Mouse (Mus musculus): Measurements from ENCODE around the gene Amz1. TPM values are rescaled to one million over a fixed set of nuclear protein-coding genes. Genes with fewer than 3 reads are reported as not detected.

The Amz1 gene
- polyA plus RNA-seq, 1 experiment from 2014 or later, result 0.65 TPM

- no peak for ATAC-seq (ENCODE audit: low FRiP score, low TSS enrichment)
- H3K9me3 ChIP-seq (ENCODE audit: control insufficient read depth, low read length), result no peaks in the 10 kb centered on the region
- no peaks in the 10 kb centered on the region for H3K27me3 ChIP-seq (ENCODE audit: control insufficient read depth, insufficient read depth, low read length)
- peaks cover 5% of the 10 kb centered on the region; the same call in 1 of the 2 replicates for H3K36me3 ChIP-seq (ENCODE audit: control insufficient read depth, insufficient read depth, low read length)
- no peak for DNase-seq (ENCODE audit: low spot score)
- no peak overlapping the region for H3K9ac ChIP-seq (ENCODE audit: low read length)
- TF ChIP-seq CTCF (IDR thresholded peaks at IDR 0.05; ENCODE audit: low read depth), result no peak
- H3K4me1 ChIP-seq (replicated peaks; ENCODE audit: control insufficient read depth, insufficient read depth), result peaks cover 15% of the 10 kb centered on the region
- H3K27ac ChIP-seq (replicated peaks), result no peak overlapping the region
- H3K4me2 ChIP-seq (replicated peaks; ENCODE audit: low read depth), result no peak overlapping the region
- H3K4me3 ChIP-seq (ENCODE audit: low read depth, low read length), result no peak overlapping the region
Observed at GRCm38 (mm10) chr5:140789561-140789960, 65.6 kb downstream of the Amz1 start.

GRCm38 (mm10) chr5:140790392-140790791 lies 66.5 kb downstream of the Amz1 start:
- Histone ChIP-seq H3K4me1 (replicated peaks; ENCODE audit: control insufficient read depth, insufficient read depth) (peaks cover 21% of the 10 kb centered on the region), H3K27ac (replicated peaks) (peak overlapping the region; percentile 87), H3K27me3 (ENCODE audit: control insufficient read depth, insufficient read depth, low read length) (no peaks in the 10 kb centered on the region), H3K9ac (ENCODE audit: low read length) (no peak overlapping the region), H3K4me3 (ENCODE audit: low read depth, low read length) (no peak overlapping the region), H3K9me3 (ENCODE audit: control insufficient read depth, low read length) (no peaks in the 10 kb centered on the region), H3K36me3 (ENCODE audit: control insufficient read depth, insufficient read depth, low read length) (peaks cover 1% of the 10 kb centered on the region; the same call in 1 of the 2 replicates), H3K4me2 (replicated peaks; ENCODE audit: low read depth) (no peak overlapping the region)
- 27% methylated on average over 2 of the region's 2 CpGs for WGBS
- ATAC-seq (ENCODE audit: low FRiP score, low TSS enrichment) (no peak), DNase-seq (ENCODE audit: low spot score) (no peak)
- TF ChIP-seq CTCF (IDR thresholded peaks at IDR 0.05; ENCODE audit: low read depth), result no peak

DNA sequence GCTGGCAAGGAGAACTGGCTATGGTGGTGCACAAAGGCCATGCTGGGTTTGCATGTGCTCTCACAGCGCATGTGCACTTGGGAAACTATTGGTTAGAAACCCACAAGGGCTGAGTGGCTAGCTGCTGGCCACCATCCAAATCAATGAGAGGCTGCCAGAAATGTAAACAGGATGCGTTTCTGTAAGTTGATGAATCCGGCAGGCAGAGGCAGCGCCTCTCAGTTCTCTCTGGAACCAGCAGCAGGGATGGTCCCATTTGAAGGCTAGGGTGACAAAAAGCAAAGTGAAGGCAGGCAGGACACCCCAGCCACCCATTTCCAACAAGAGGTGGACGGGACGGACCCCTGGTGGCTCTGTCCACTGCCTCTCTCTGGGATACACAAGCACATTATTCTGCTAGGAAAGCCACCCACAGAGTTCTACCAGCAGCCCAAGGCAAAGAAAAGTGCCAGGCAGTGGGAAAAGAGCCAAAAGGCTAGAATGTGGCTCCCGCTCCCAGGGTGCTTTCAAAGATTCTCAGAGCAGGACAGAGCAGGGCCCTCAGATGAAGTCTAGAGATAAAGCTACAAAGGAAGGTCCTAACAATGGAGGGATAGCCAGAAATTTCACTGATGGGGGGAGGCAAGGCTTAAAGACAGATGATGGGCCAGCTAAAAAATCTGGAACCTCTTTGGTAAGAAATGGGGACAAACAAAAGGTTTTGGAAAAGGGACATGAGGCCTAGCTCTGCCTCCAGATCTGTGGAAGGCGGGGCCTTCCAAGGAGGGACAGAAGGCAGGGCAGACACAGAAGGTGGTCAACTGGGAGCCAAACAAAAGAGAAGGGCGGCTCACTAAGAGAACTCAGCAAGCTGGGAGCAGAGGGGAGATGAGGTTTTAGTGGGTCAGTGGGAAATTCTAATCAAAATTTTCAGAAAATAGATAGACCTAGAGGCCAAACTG lies 67.3 kb downstream of the Amz1 start:
- peak overlapping the region; percentile 87 for H3K27ac ChIP-seq (replicated peaks)
- H3K36me3 ChIP-seq (ENCODE audit: control insufficient read depth, insufficient read depth, low read length), result no peaks in the 10 kb centered on the region
- H3K9me3 ChIP-seq (ENCODE audit: control insufficient read depth, low read length), result no peaks in the 10 kb centered on the region
- H3K4me2 ChIP-seq (replicated peaks; ENCODE audit: low read depth), result 0 out of 2 replicates have a peak overlapping the region, but pooled peaks have one; percentile 17
- H3K4me3 ChIP-seq (ENCODE audit: low read depth, low read length), result no peak overlapping the region
- no peak for TF ChIP-seq EP300 (optimal IDR thresholded peaks at IDR 0.05)
- TF ChIP-seq CTCF (IDR thresholded peaks at IDR 0.05; ENCODE audit: low read depth), result no peak
- no peaks in the 10 kb centered on the region for H3K27me3 ChIP-seq (ENCODE audit: control insufficient read depth, insufficient read depth, low read length)
- peak; percentile 70 for DNase-seq (ENCODE audit: low spot score)
- peak overlapping the region; percentile 19; the same call in 1 of the 2 replicates for H3K9ac ChIP-seq (ENCODE audit: low read length)
- peaks cover 21% of the 10 kb centered on the region for H3K4me1 ChIP-seq (replicated peaks; ENCODE audit: control insufficient read depth, insufficient read depth)
- peak; percentile 33; the same call in 1 of the 2 replicates for ATAC-seq (ENCODE audit: low FRiP score, low TSS enrichment)
- WGBS, result 31% methylated on average over 9 of the region's 9 CpGs

- no peak overlapping the region for H3K4me2 ChIP-seq (replicated peaks; ENCODE audit: low read depth)
- TF ChIP-seq EP300 (optimal IDR thresholded peaks at IDR 0.05) (no peak), CTCF (IDR thresholded peaks at IDR 0.05; ENCODE audit: low read depth) (no peak)
- 16% methylated on average over 5 of the region's 5 CpGs for WGBS
- no peaks in the 10 kb centered on the region for H3K27me3 ChIP-seq (ENCODE audit: control insufficient read depth, insufficient read depth, low read length)
- no peaks in the 10 kb centered on the region for H3K9me3 ChIP-seq (ENCODE audit: control insufficient read depth, low read length)
- H3K9ac ChIP-seq (ENCODE audit: low read length), result no peak overlapping the region
- no peaks in the 10 kb centered on the region for H3K36me3 ChIP-seq (ENCODE audit: control insufficient read depth, insufficient read depth, low read length)
- DNase-seq (ENCODE audit: low spot score) (no peak), ATAC-seq (ENCODE audit: low FRiP score, low TSS enrichment) (no peak)
- peaks cover 21% of the 10 kb centered on the region for H3K4me1 ChIP-seq (replicated peaks; ENCODE audit: control insufficient read depth, insufficient read depth)
- H3K27ac ChIP-seq (replicated peaks), result peak overlapping the region; percentile 50
- H3K4me3 ChIP-seq (ENCODE audit: low read depth, low read length), result no peak overlapping the region
Observed at GRCm38 (mm10) chr5:140792233-140792632, 68.3 kb downstream of the Amz1 start.

GRCm38 (mm10) chr5:140794753-140795152 lies 70.8 kb downstream of the Amz1 start:
- H3K4me3 ChIP-seq (ENCODE audit: low read depth, low read length), result no peak overlapping the region
- no peak for ATAC-seq (ENCODE audit: low FRiP score, low TSS enrichment)
- H3K9ac ChIP-seq (ENCODE audit: low read length), result no peak overlapping the region
- H3K27me3 ChIP-seq (ENCODE audit: control insufficient read depth, insufficient read depth, low read length), result no peaks in the 10 kb centered on the region
- DNase-seq (ENCODE audit: low spot score), result no peak
- H3K9me3 ChIP-seq (ENCODE audit: control insufficient read depth, low read length), result no peaks in the 10 kb centered on the region
- H3K4me1 ChIP-seq (replicated peaks; ENCODE audit: control insufficient read depth, insufficient read depth), result peaks cover 19% of the 10 kb centered on the region
- no peak overlapping the region for H3K27ac ChIP-seq (replicated peaks)
- no peak for TF ChIP-seq EP300 (optimal IDR thresholded peaks at IDR 0.05)
- TF ChIP-seq CTCF (IDR thresholded peaks at IDR 0.05; ENCODE audit: low read depth), result no peak
- H3K4me2 ChIP-seq (replicated peaks; ENCODE audit: low read depth), result no peak overlapping the region
- WGBS, result 30% methylated on average over 3 of the region's 3 CpGs
- no peaks in the 10 kb centered on the region for H3K36me3 ChIP-seq (ENCODE audit: control insufficient read depth, insufficient read depth, low read length)

- no peak for TF ChIP-seq EP300 (optimal IDR thresholded peaks at IDR 0.05)
- TF ChIP-seq CTCF (IDR thresholded peaks at IDR 0.05; ENCODE audit: low read depth), result no peak
- DNase-seq (ENCODE audit: low spot score) (no peak), ATAC-seq (ENCODE audit: low FRiP score, low TSS enrichment) (no peak)
- H3K4me2 ChIP-seq (replicated peaks; ENCODE audit: low read depth), result no peak overlapping the region
- H3K27me3 ChIP-seq (ENCODE audit: control insufficient read depth, insufficient read depth, low read length), result no peaks in the 10 kb centered on the region
- H3K9ac ChIP-seq (ENCODE audit: low read length), result no peak overlapping the region
- no peak overlapping the region for H3K4me3 ChIP-seq (ENCODE audit: low read depth, low read length)
- H3K4me1 ChIP-seq (replicated peaks; ENCODE audit: control insufficient read depth, insufficient read depth), result peaks cover 19% of the 10 kb centered on the region
- 56% methylated on average over 2 of the region's 2 CpGs for WGBS
- no peaks in the 10 kb centered on the region for H3K36me3 ChIP-seq (ENCODE audit: control insufficient read depth, insufficient read depth, low read length)
- H3K9me3 ChIP-seq (ENCODE audit: control insufficient read depth, low read length), result no peaks in the 10 kb centered on the region
- H3K27ac ChIP-seq (replicated peaks), result no peak overlapping the region
Observed at GRCm38 (mm10) chr5:140795176-140795575, 71.2 kb downstream of the Amz1 start.
